8 mouse cellular contexts compared by ENCODE assay signal in the genomic region with DNA sequence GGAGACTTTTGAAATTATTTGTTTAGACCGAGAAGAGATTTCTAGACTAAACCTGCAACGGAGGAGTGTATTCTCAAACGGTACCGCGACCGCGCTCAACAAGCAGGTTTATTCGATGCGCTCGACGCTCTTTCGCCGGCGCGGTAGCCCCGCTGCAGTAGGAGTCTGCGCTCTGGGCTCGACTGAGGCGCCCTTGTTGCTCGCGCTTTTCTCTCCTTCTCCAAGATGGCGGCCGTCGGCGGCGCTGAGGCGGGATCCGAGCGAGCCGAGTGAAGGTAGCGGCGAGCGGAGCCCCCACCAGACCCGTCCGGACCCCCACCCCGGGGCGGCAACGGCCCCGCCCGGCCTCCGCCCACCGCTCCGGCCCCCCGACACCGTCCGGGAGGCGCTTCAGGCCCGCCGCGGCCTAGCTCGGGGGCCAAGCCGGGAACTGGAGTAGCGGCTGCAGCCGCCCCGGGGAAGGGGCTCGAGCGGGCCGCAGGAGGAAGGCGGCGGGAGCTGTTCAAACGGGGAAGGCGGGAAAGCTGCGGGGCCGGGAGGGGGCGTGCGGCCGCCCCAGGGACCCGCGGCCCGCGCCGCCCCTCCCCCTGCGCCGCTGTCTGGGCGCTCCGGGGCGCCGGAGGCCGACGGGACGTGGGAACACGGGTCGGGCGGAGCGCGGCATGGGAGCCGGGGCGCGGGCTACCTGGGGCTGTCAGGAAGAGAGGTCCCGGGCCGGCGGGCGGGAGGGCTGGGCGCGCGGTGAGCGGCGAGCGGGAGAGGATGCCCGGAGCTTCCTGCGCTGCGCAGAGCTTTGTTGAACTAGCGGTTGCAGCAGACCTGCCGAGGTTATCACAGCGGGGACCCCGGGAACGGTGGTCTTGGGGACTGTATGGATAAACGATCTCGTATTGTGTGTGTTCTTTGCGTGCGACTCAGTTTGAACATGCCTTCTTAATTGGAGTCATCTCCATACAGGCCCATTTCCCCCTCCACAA. TPM values are rescaled to one million over a fixed set of nuclear protein-coding genes. Genes with fewer than 3 reads are reported as not detected.
DNase-seq lines count a peak whose midpoint lies in the region; ATAC-seq lines count a peak whose summit lies in the region.

No protein-coding gene starts in this region.

- peaks cover 3% of the 10 kb centered on the region for H3K36me3 ChIP-seq in heart, embryonic 10.5 days
- H3K36me3 ChIP-seq in kidney, embryonic 15.5 days: peaks cover 5% of the 10 kb centered on the region; the same call in 1 of the 2 replicates

- peak; percentile 92 for DNase-seq in A20 (ENCODE audit: low read depth, low spot score)
- peak; percentile 98 for DNase-seq in brain, adult 2 months (ENCODE audit: low read depth, low spot score)
- DNase-seq in heart, embryonic 10.5 days (ENCODE audit: low spot score): peak; percentile 94
- DNase-seq in liver: peak; percentile 88
- peak; percentile 84 to 92 for DNase-seq in spleen, postnatal 4 days (ENCODE audit: low spot score in 2 of 2)

- H3K9ac ChIP-seq in kidney, embryonic 15.5 days: peak overlapping the region; percentile 99

- peaks cover 9% of the 10 kb centered on the region for H3K4me1 ChIP-seq in heart, embryonic 10.5 days
- peaks cover 15% of the 10 kb centered on the region for H3K4me1 ChIP-seq in kidney, embryonic 15.5 days

- H3K4me3 ChIP-seq in heart, embryonic 10.5 days: peak overlapping the region; percentile 93
- peak overlapping the region; percentile 91 for H3K4me3 ChIP-seq in kidney, embryonic 15.5 days (replicated peaks)

- peak overlapping the region; percentile 66 for H3K4me2 ChIP-seq in kidney, embryonic 15.5 days

- no peaks in the 10 kb centered on the region for H3K9me3 ChIP-seq in heart, embryonic 10.5 days
- H3K9me3 ChIP-seq in kidney, embryonic 15.5 days (replicated peaks): no peaks in the 10 kb centered on the region

- ATAC-seq in erythroblast, adult 5-6 weeks (replicated peaks; ENCODE audit: low FRiP score, poor library complexity, severe bottlenecking): peak; percentile 98
- ATAC-seq in kidney, embryonic 15.5 days (replicated peaks; ENCODE audit: low FRiP score): peak; percentile 96
- peak; percentile 97 for ATAC-seq in monocyte, adult 5-6 weeks (replicated peaks; ENCODE audit: insufficient number of reproducible peaks, low FRiP score, low TSS enrichment, poor library complexity, severe bottlenecking)

- H3K27ac ChIP-seq in heart, embryonic 10.5 days: peak overlapping the region; percentile 100
- peak overlapping the region; percentile 97 for H3K27ac ChIP-seq in kidney, embryonic 15.5 days

- H3K27me3 ChIP-seq in heart, embryonic 10.5 days (ENCODE audit: insufficient read depth, poor library complexity, severe bottlenecking): peaks cover 2% of the 10 kb centered on the region
- H3K27me3 ChIP-seq in kidney, embryonic 15.5 days: no peaks in the 10 kb centered on the region

- under 1% methylated on average over 97 of the region's 111 CpGs for WGBS in heart, embryonic 10.5 days
- WGBS in kidney, embryonic 15.5 days: under 1% methylated on average over 103 of the region's 111 CpGs

RNA-seq across cellular contexts. Expression of a gene that starts 0.6 kb away (rescaled TPM):
- total RNA-seq in erythroblast, adult 5-6 weeks (2015; ENCODE audit: low replicate concordance): 14.8 and 21.1 TPM in 2 replicates
- 11.8 and 43.7 TPM in 2 replicates for total RNA-seq in erythroblast, adult 5-6 weeks (2017; ENCODE audit: low replicate concordance)
- 23.7 and 32.8 TPM in 2 replicates for polyA plus RNA-seq in heart, embryonic 10.5 days (2016; fragmentation: Nextera tagmentation; extraction: Ambion mirVana)
- polyA plus RNA-seq in kidney, embryonic 15.5 days (2015; fragmentation: Nextera tagmentation; extraction: Ambion mirVana): 38.6 and 46.4 TPM in 2 replicates
- total RNA-seq in monocyte, adult 5-6 weeks (2017): 29.7 to 52.8 TPM (median 33.2 TPM) in 3 replicates

RNA-seq across cellular contexts. Expression of a gene that starts 39.7 kb away (rescaled TPM):
- 11.7 and 14.8 TPM in 2 replicates for total RNA-seq in erythroblast, adult 5-6 weeks (2015; ENCODE audit: low replicate concordance)
- total RNA-seq in erythroblast, adult 5-6 weeks (2017; ENCODE audit: low replicate concordance): 8.1 and 19.8 TPM in 2 replicates
- polyA plus RNA-seq in heart, embryonic 10.5 days (2016; fragmentation: Nextera tagmentation; extraction: Ambion mirVana): 40.3 and 46.4 TPM in 2 replicates
- 29.6 and 35.1 TPM in 2 replicates for polyA plus RNA-seq in kidney, embryonic 15.5 days (2015; fragmentation: Nextera tagmentation; extraction: Ambion mirVana)
- total RNA-seq in monocyte, adult 5-6 weeks (2017): 21.5 to 55.1 TPM (median 25.0 TPM) in 3 replicates

Comparison
In these comparisons a context has a peak if more than half of its experiments do, and no peak if none do; other contexts are left out.
1. Peak in every context shown above with its lines: DNase-seq, ATAC-seq, H3K4me3 ChIP-seq and H3K27ac ChIP-seq.